Mouse (Mus musculus): ENCODE data around the gene Saa1.

Saa1 gene

GRCm38 (mm10) chr7:46718591-46719270, 24.0 kb downstream of the Saa1 start:
- no peak for DNase-seq (ENCODE audit: low read depth)

- DNase-seq (ENCODE audit: low read depth), result peak; percentile 12
Observed at GRCm38 (mm10) chr7:46716897-46717296, 25.9 kb downstream of the Saa1 start.

- DNase-seq (ENCODE audit: low read depth), result no peak
Observed at GRCm38 (mm10) chr7:46715600-46715999, 27.2 kb downstream of the Saa1 start, which contains the start of gene Saa3. Saa3 (minus strand) TSS chr7:46715700.

GRCm38 (mm10) chr7:46714518-46714917, 28.3 kb downstream of the Saa1 start:
- DNase-seq (ENCODE audit: low read depth), result peak; percentile 69

GRCm38 (mm10) chr7:46712250-46712649, 30.5 kb downstream of the Saa1 start:
- DNase-seq (ENCODE audit: low read depth), result peak; percentile 75

- DNase-seq (ENCODE audit: low read depth), result peak; percentile 90
Observed at GRCm38 (mm10) chr7:46710390-46710844, 32.4 kb downstream of the Saa1 start, which contains the start of gene Saal1. Saal1 (minus strand) TSS chr7:46710680.

GRCm38 (mm10) chr7:46700521-46701025, 42.2 kb downstream of the Saa1 start:
- no peak for DNase-seq (ENCODE audit: low read depth)

- DNase-seq (ENCODE audit: low read depth), result peak; percentile 36
Observed at GRCm38 (mm10) chr7:46696754-46697153, 46.0 kb downstream of the Saa1 start.

All from 416B (cell line).